Mouse (Mus musculus) bone marrow, adult 2 months (tissue): ENCODE measurements around the gene Rwdd4a. TPM values are rescaled to one million over a fixed set of nuclear protein-coding genes. Genes with fewer than 3 reads are reported as not detected.
A peak's percentile ranks its signal among the peaks of the same experiment; 100 is the strongest.

ENCODE experiments used
- H3K27ac ChIP-seq: fragments of 200-500 bp; 2 replicates; pipeline ENCODE4 v1.5.1; 2012; ENCODE audit warnings: low read depth, mild to moderate bottlenecking, control low read depth, inconsistent platforms, low read length; ENCODE audit not compliant: control insufficient read depth, poor library complexity, insufficient read depth
- H3K4me1 ChIP-seq: fragments of 200-500 bp; 2 replicates; pipeline ENCODE4 v1.6.1; 2011; ENCODE audit warnings: low read length; ENCODE audit not compliant: control insufficient read depth, insufficient read depth
- H3K4me3 ChIP-seq: fragments of 200-500 bp; replicated peaks from 2 replicates; pipeline ENCODE3; 2011; ENCODE audit warnings: mild to moderate bottlenecking, low read depth, low read length, control low read depth; ENCODE audit not compliant: control insufficient read depth
- CTCF ChIP-seq: fragments of 200-500 bp; IDR thresholded peaks from 2 replicates; pipeline ENCODE4 v1.5.1; 2011; ENCODE audit warnings: low read length, control low read depth; ENCODE audit not compliant: control insufficient read depth, insufficient read depth
- POLR2A ChIP-seq: fragments of 200-500 bp; IDR thresholded peaks from 2 replicates; pipeline ENCODE4 v1.6.1; 2011; ENCODE audit warnings: low read depth, mild to moderate bottlenecking, control low read depth, low read length, borderline replicate concordance; ENCODE audit not compliant: control insufficient read depth
- WGBS: fragments of 180-500 bp; shearing (Covaris S2); methylation state at CpG from one replicate; pipeline ENCODE4 v1.1.7; 2018; 5-methylcytosine and 5-hydroxymethylcytosine counted together
- polyA plus RNA-seq: library from polyadenylated mRNA; stranded (reverse); fragments of >200 nt; gene quantifications from 2 replicates; pipeline ENCODE4 v1.2.4, GENCODE M21; 2011; ENCODE audit warnings: low replicate concordance; ENCODE audit not compliant: missing spikeins, insufficient read depth, insufficient read length

Rwdd4a gene
- 6.1 and 9.5 TPM in 2 replicates for polyA plus RNA-seq

- no peaks in the 10 kb centered on the region; the same call in 1 of the 2 replicates for H3K4me1 ChIP-seq
- peak within 1 kb of the TSS; percentile 76 for H3K27ac ChIP-seq
- H3K4me3 ChIP-seq = peak within 1 kb of the TSS; percentile 88
- under 1% methylated on average over 65 of the region's 65 CpGs for WGBS
- TF ChIP-seq CTCF (no peak), POLR2A (peak; percentile 60; the same call in 1 of the 2 replicates)
Observed at GRCm38 (mm10) chr8:47533344-47534125, at the start of gene Rwdd4a, which contains the start of gene Trappc11. TSS of gene Rwdd4a (plus strand) at chr8:47533664. TSS of gene Trappc11 (minus strand) at chr8:47533470.

- no peak overlapping the region for H3K27ac ChIP-seq
- TF ChIP-seq POLR2A (no peak), CTCF (no peak)
- no peak overlapping the region for H3K4me3 ChIP-seq
- no peaks in the 10 kb centered on the region for H3K4me1 ChIP-seq
- WGBS = 80% methylated on average over 3 of the region's 3 CpGs
Observed at GRCm38 (mm10) chr8:47487231-47487630, 46.2 kb upstream of the Rwdd4a start.

GRCm38 (mm10) chr8:47493106-47493505, 40.4 kb upstream of the Rwdd4a start:
- WGBS = 89% methylated on average over 12 of the region's 12 CpGs

GRCm38 (mm10) chr8:47494602-47495153, 38.8 kb upstream of the Rwdd4a start:
- WGBS = 78% methylated on average over 12 of the region's 12 CpGs
- TF ChIP-seq POLR2A (no peak), CTCF (no peak)
- Histone ChIP-seq H3K4me3 (no peak overlapping the region), H3K4me1 (no peaks in the 10 kb centered on the region), H3K27ac (no peak overlapping the region)

More at GRCm38 (mm10) chr8:47493106-47493505, 40.4 kb upstream of the Rwdd4a start:
- no peak overlapping the region for H3K27ac ChIP-seq
- no peaks in the 10 kb centered on the region for H3K4me1 ChIP-seq
- no peak overlapping the region for H3K4me3 ChIP-seq
- TF ChIP-seq CTCF = no peak
- TF ChIP-seq POLR2A = no peak

GRCm38 (mm10) chr8:47495428-47495827, 38.0 kb upstream of the Rwdd4a start:
- no peaks in the 10 kb centered on the region for H3K4me1 ChIP-seq
- 84% methylated on average over 6 of the region's 6 CpGs for WGBS
- no peak overlapping the region for H3K4me3 ChIP-seq
- no peak overlapping the region for H3K27ac ChIP-seq
- TF ChIP-seq CTCF = no peak
- TF ChIP-seq POLR2A = no peak

GRCm38 (mm10) chr8:47501994-47502393, 31.5 kb upstream of the Rwdd4a start:
- no peaks in the 10 kb centered on the region for H3K4me1 ChIP-seq
- TF ChIP-seq CTCF (no peak), POLR2A (no peak)
- WGBS = 56% methylated on average over 2 of the region's 2 CpGs
- H3K4me3 ChIP-seq = no peak overlapping the region
- no peak overlapping the region for H3K27ac ChIP-seq

GRCm38 (mm10) chr8:47502546-47502945, 30.9 kb upstream of the Rwdd4a start:
- WGBS = 91% methylated on average over 13 of the region's 13 CpGs
- Histone ChIP-seq H3K27ac (no peak overlapping the region), H3K4me3 (no peak overlapping the region), H3K4me1 (no peaks in the 10 kb centered on the region)
- TF ChIP-seq CTCF = no peak
- no peak for TF ChIP-seq POLR2A

GRCm38 (mm10) chr8:47505431-47505830, 28.0 kb upstream of the Rwdd4a start:
- no peaks in the 10 kb centered on the region for H3K4me1 ChIP-seq
- no peak for TF ChIP-seq POLR2A
- no peak for TF ChIP-seq CTCF
- no peak overlapping the region for H3K27ac ChIP-seq
- no peak overlapping the region for H3K4me3 ChIP-seq
- 87% methylated on average over 12 of the region's 12 CpGs for WGBS
